Mouse (Mus musculus) embryo, embryonic 11 days (tissue): ENCODE data around the gene Pnma1.

ENCODE experiments used
- DNase-seq: peaks from one replicate; pipeline ENCODE4 v3.0.0-alpha.2; 2015

Pnma1 gene

DNA sequence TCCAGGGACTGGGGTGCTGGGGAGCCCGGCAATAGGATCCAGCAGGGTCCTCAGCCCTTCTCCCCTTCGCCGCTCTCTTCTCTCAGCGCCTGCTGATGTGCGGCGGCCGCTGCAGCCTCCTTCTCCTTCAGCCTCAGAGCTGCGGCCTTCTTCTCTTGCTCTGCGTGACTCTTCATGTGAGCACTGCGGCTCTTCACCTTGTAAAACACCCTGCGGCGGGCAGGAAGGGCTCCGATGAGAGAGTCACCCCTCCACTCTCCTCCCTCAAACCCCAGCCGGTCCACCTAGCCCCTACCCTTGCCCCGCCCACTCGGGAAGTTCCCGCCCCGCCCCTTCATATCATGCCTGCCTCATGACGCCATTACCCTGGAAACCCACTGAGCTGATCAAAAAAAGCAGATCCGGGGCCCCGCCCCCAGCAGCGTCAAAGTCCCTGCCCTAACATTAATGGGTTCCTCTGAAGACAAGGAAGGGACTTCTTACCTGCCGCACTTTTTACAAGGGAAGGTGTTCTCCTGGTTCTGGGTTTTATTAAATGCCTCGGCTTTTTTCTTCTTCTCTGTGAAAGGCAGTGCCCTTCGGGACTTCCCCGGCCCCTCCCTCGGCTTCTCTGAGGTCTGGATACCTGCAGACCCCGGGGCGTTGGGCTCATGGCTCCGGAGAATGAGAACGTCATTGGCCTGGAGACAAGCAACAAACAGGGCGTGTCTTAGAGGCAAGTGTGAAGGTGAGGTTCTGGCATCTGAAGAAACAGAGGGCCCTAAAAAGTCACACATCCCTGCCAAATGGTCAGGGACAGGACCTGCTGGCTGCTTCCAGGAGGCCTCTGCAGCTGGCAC lies 4.3 kb upstream of the Pnma1 start:
- DNase-seq: peak; percentile 39

DNA sequence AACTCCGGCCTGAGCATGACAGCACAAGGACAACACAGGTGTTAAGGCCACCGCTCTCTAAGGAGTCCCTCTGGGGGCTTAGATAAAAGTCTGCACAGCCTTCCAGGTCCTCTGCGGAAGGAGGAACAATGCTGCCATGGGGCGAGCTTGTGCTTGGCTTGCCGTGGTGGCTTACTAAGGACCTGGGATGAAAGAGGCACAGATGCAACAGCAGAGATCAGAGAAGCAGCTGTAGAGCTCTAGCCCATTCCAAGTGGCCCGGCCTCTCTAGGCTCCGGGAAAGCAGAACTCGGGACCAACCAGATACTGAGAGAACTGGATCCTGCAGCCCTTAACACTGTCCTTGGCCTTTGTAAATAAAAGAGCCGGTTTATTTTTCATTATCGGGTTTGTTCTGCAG lies 3.6 kb upstream of the Pnma1 start:
- no peak for DNase-seq

DNA sequence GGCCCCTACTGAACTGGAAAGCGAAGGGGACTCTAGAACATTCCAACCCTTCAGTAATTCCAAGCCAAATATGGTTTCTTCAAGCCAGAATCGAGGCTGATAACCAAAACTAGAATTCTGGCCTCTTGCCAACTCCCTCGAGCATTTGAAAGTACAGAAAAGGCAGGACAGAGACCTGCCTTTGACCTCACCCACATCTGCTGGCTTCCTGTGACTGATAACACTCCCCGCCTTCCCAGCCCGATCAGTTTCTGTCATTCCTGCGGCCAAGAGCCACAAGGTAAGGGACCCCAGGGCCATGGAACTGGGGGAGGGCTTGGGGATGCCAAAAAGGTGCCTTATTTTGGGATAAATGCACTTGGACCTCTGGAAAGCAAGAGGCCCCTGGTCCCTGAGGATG lies 2.7 kb upstream of the Pnma1 start:
- no peak for DNase-seq

DNA sequence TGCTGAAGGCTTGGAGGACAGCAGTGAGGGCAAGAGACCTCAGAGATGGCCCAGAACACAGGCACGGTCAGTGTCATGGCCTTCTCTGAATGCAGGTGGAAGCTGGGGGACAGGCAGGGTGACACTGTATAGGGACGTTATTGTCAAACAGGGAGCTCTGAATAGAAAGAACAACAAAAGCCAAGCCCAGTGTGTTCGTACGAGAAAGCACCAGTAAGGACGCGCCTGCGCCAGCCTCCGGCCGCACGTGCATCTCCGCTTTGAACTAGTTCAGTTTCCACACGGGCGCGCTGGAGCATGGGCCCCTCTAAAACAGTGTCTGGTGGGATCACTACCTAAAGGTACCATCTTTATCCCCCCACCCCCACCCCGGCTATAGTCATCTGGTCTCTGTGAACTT lies 1.7 kb upstream of the Pnma1 start:
- DNase-seq: no peak

DNA sequence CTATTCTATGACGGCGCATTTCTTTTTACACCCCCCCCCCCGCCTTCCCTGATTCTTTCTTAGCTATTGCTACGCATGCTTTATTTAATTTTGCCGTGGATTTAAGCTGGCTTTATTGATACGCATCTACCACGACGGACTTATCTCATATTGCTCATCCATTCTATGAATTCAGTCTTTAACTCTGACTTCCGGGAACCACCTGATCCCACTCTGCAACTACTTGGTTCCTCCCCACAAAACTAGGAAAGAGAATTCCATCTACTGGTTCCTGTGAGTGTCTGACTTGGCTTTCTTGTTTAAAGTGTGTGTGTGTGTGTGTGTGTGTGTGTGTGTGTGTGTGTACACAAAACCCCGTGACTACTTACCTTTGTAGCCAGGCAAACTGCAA lies 328 bp upstream of the Pnma1 start:
- DNase-seq: no peak

DNA sequence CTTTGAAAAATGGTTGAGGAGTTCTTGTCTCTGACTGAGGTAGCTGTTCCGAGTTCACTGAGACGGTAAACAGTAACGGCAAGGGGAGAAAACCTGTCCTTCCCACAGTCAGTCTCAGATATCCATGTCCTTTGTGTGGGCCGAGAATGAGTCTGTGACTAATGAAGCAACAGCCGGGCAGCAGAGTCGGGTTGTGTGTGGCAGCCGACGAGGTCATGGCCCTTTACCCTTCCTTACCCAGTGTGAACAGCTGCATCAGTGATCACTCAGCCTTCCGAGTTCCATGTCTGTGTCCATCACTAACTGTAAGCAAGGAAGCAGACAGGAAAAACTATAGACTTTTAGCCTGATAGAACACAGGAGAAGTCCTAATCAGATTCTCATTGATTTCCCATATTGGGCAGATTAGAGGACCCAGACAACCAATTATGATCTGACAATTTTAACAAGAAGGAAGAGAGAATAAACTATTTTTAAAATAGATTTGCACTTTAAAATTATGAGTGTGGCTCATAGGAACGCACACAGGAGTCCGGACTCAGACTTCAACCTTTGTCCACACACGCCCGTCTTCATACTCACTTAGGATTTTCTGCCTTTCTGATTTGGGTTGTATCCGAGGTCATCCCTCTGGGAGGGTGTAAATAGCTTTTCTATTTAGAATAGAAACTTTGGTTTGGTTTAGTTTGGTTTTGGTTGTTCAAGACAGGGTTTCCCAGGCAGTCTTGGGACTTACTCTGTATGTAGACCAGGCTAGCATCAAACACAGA lies 5.8 kb downstream of the Pnma1 start:
- DNase-seq: peak; percentile 59

DNA sequence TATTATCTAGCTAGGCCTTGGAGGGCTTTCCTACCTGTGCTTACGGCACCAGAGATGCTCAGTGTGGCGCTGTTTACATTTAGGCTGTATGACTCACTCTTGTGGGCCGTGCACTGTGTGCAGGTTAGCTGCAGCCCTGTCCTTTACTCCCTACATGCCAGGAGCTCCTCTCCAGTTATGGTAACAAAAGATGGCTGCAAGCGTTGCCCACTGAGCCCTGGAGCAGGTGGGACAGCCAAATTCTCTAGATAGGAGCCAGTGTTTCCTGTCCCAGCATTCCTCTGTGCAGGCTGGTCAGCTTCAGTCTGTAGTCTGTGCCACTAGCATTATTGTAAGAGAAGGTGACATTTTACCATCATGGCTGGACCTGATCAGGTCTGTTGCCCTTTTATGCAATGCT lies 7.0 kb downstream of the Pnma1 start:
- no peak for DNase-seq

DNA sequence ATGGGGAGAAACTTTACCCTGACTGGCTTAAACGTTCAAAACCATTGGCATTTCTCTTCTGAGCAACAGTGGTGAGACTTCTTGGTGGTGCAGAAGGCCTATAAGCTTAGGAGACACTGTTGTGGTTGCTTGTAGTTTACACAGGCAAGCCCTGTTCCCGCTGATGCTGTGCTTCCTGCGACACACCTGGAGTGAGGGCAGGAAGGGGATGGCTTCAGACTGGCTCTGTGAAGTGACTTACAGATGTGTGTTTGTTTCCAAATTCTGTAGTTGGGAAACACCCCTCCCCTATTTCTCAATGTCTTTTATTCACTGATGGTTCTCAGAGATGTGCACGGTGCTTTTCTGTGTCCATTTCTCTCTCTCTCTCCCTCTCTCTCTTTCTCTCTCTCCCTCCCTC lies 8.2 kb downstream of the Pnma1 start:
- no peak for DNase-seq

DNA sequence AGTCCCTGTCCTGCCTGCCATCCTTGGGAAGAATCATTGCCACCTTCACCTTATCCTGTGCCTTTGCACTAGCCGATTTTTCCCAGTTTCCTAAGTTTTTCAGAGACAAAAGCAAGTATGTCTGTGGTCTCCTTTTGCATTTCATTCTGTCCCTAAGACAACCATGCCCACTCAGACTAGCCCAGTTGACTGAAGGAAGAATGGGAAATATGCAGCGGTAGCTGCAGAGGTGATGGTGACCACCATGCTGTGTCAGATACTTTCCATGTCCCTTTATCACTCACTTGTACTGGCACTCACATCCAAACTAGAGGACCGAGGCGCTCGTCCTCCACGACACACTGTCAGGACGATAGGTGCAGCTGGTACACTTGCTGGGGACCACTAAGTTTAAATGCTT lies 11.2 kb downstream of the Pnma1 start:
- DNase-seq: no peak

DNA sequence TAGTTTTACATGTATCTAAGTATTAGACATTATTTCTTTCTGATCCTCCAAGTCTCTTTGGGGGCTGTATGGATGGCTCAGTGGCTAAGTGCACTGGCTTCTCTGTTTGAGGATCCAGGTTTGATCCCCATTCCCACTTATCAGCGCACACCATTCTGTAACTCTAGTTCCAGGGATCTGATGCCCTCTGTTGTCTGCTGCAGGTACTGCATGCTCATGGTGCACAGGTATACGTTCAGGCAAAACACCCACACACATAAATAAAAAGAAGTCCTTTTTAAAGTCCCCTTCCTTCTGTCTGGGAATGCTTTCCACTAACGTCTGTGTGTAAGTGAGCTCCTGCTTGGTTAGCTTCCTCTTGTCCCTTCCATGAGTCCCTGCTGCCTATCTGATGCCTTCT lies 16.0 kb downstream of the Pnma1 start:
- peak; percentile 34 for DNase-seq

DNA sequence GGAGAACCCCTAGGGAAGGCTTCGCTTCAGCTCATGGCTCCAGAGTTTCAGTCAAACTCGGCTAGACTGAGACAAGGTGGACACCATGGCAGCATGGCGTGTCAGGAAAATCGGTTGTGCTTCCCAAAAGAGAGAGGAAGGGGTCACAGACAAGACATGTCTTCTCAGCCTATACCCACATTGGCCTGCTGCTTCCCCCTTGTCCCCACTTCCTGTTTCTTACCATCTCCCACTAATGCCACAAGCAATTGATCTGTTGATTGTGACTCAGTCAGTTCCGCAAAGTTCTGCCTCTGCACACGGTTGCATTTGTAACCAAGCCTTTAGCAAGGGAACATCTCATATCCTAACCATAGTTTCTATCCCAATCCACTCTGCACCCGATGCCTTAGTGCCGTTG lies 18.4 kb downstream of the Pnma1 start:
- DNase-seq: no peak

DNA sequence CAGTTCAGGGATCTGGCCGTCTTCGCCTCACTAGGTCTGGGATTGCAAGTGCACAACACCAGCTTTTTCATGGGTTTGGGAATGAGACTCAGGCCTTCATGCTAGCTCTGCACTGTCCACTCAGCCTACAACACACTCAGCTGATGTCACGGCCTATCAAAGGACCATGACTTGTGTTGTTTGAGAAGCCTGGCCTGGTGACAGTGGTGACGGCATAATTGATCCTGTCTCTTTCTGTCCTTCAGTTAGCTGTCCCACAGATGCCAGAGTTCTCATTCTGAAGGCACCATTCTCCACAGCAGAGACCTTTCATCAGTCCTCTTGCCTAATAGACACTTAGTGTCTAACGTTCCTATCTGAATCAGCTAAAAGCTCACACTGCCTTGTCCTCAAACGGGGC lies 19.7 kb downstream of the Pnma1 start:
- DNase-seq: no peak

DNA sequence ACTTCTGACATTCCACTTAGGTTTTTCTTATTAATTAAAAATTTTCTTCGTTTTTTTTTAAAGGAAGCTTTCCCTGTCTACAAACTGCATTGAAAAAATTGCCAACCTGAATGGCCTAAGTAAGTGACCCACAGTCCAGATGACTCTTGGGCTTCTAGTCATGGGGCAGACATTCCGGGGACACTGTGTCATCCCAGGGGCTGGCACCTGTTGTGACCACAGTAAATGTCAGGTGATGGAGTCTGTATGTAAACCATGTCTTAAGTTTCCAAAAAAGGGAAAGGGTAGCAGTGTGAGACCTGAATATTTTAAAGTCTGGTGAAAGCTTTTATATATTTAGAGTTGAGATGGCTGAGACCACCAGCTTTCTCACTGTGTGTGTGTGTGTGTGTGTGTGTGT lies 21.4 kb downstream of the Pnma1 start:
- DNase-seq: no peak

DNA sequence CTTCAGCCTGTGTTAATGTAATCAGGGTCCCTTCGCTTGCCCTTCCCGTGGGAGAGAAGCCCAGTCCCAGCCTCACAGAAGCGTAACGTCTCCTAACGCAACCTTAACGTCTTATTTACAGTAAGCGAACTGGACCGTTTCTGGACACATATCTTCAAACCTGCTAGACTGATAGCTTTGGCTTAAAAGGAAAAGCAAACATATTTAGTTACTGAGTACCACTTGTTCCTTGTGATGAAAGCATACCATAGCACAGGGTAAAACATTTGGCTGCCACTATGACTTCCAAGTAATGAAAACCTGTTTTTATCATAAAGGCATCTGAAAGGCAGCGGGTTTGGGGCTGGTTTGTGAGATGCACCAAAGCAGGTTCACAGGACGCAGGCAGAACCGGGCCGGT lies 22.4 kb downstream of the Pnma1 start:
- no peak for DNase-seq

DNA sequence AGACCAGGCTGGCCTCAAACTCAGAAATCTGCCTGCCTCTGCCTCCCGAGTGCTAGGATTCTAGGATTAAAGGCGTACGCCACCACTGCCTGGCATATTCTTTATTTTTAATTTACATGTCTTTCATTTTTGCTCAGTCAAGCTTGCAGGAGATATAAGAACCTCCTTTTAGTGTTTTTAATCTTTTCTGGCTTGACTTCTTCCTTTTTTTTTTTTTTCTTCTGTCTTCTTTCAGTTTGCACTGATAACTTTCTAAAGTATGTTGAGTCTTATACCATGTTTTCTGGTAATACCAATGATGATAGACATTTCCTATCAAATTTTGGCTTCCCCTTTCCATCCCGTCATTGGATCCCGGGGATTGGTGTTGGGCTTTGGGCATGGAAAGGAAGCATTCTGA lies 28.7 kb downstream of the Pnma1 start:
- DNase-seq: no peak

DNA sequence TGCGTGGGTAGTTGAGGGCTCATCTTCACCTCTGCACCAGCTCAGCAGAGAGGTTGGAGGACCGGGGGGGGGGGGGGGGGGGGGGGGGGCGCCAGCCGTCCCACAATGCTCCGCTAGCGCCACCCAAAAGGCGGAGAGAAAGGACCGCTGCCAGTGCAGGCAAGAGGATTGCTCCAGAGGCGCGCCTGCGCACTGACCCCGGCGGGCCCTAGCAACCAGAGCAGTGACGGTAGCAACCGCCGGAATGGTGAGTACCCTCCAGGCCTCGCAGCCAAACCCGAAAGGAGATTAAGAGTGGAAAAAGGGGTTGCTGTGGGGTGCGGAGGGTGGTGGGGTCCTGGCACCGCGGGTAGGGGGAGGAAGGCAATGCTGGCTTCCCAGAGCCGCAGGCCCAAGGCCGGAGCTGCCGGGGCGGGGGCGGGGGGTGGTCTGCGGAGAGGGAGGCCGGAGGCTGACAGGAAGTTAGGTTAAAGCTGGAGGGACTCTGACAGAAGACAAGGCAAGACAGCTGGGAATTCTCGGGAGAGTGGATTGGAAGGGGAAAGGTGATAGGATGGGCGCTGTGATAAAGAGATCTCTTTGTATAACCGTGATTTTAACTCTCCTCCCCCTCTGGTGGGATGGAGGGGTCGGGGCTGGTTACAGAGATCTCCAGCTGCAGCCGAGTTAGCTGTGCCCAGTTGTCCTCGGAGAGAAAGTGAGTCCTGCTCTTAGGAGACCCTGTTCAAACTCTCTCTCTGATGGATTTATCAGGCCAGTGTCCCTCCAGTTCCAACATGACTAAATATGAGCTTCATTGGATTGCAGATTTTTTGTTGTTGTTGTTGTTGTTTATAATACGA lies 33.9 kb downstream of the Pnma1 start, which contains the start of gene Dnal1:
Dnal1 (plus strand) TSS at position 214 of the 842 bp plus-strand sequence.
- peak; percentile 96 for DNase-seq

DNA sequence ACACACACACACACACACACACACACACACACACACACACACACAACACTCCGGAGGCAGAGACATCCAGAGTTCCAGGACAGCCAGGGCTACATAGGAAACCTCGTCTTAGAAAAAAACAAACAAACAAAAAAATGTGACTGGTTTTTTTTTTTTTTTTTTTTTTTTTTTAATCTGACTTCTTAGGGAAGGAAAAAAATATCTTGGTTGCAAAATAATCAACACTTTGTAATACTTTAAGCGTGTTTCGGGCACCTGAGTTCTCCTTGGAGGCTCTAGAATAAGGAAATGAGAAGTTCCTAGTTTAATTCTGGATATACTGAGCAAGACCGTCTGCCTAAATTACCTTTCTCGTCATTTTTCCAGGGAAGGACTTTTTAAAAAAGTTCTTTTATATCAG lies 34.6 kb downstream of the Pnma1 start:
- no peak for DNase-seq

DNA sequence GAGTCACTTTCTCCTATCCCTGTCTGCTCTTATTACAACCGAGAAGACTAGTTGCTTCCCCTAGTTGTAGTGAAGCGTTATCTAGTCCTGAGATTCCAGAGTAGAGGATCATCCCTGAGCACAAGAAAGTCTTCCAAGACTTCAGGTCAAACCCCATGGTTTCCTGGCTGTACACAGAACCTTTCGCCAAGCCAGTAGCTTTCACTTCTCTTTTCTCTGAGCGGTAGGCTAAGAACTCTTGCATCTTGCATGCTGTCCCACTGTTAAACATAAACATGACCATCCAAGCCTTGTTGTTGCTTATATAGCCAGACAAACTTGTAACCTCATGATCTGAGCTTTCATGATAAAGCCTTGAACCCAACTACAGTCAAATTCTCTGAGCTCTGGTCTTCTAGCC lies 37.5 kb downstream of the Pnma1 start:
- no peak for DNase-seq

DNA sequence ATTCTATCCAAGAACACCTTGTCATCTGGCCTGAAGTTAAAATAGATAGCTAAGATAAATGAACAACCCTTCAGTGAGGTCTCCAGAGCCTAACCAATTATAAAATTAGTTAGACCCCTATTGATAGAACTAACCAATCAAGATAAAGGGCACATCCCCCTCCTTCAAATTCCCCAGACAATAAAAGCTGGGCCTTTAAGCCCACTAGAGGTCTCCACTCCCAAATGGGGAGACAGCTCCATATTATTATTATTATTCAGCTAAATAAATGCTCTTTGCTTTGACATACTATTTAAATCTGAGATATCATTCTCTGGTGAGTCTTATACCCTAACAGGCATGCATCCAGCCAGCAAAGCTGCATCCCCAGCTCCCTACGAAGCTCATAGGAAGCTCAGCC lies 38.4 kb downstream of the Pnma1 start:
- no peak for DNase-seq

DNA sequence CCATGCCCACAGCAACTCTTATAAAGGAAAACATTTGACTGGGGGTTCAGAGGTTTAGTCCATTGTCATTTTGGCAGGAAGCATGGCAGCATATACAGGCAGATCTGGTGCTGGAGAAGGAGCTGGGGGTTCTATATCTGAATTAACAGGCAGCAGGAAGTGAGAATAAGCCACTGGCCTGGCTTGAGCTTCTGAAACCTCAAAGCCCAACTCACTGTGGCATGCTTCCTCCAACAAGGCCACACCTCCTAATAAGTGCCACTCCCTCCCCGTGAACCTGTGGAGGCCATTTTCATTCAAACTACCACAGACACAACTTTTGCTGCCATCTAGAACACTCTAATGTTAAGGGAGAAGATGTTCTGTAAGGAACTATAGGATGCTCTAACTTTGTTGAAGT lies 40.6 kb downstream of the Pnma1 start:
- no peak for DNase-seq

DNA sequence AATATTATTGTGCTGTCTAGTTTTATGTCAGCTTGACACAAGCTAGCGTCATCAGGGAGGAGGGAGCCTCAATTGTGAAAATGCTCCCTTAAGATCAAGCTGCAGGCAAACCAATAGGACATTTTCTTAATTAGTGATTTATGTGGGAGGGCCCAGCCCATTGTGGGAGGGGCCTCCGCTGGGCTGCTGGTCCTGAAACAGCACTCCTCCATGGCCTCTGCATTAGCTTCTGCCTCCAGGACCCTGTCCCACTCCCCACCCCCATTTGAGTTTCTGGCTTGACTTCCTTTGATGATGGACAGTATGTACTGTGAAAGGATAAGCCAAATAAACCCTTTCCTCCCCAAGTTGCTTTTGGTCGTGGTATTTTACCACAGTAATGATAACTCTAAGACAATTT lies 41.3 kb downstream of the Pnma1 start:
- DNase-seq: no peak

DNA sequence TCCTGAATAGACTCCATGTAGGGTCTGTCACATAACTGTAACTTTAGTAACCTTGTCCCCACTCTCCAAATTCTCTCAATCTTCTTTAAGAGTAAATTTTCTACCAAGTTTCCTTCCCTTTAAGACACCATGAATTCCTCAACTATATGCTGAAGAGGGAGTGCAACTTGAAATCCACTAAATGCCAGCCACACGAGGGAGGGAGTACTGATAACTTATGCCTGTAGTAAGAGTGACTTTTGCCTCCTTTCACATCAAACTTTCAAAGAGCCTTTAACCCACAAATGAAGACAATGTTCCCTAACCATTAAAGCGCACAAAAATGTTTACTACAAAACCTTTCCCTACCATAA lies 46.8 kb downstream of the Pnma1 start:
- no peak for DNase-seq

DNA sequence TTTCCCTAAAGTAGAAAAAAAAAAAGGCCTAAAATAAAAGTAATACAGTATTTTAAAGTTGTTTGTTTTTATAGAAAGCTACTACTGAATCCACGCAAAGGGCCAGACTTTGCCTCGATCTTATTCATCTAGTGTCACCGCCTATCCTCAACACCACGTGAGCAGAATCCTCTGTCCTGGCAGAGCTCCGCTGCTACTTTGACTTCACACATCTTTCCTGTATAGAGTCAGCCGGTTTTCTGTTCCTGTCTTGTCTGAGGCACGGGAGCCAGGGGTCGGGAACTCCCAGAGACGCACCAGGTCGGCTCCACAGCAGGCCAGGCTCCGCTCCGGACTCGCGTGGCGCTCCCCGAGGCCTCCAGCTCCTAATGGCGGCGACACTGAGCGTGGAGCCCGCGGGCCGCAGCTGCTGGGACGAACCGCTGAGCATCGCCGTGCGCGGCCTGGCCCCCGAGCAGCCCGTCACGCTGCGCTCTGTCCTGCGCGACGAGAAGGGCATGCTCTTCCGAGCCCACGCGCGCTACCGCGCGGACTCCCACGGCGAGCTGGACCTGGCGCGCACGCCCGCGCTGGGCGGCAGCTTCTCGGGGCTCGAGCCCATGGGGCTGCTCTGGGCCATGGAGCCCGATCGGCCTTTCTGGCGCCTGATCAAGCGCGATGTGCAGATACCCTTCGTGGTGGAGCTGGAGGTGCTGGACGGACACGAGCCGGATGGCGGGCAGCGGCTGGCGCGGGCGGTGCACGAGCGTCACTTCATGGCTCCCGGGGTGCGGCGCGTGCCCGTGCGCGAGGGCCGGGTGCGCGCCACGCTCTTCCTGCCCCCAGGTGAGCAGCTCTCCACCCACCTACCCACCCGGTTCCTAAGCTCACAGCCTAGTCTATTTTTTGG lies 47.4 kb downstream of the Pnma1 start, which contains the start of gene Acot6:
Acot6 (plus strand) TSS at position 51 of the 889 bp plus-strand sequence.
- peak; percentile 68 for DNase-seq
